Mouse (Mus musculus): ENCODE measurements around the gene Ifnar1.

DNA sequence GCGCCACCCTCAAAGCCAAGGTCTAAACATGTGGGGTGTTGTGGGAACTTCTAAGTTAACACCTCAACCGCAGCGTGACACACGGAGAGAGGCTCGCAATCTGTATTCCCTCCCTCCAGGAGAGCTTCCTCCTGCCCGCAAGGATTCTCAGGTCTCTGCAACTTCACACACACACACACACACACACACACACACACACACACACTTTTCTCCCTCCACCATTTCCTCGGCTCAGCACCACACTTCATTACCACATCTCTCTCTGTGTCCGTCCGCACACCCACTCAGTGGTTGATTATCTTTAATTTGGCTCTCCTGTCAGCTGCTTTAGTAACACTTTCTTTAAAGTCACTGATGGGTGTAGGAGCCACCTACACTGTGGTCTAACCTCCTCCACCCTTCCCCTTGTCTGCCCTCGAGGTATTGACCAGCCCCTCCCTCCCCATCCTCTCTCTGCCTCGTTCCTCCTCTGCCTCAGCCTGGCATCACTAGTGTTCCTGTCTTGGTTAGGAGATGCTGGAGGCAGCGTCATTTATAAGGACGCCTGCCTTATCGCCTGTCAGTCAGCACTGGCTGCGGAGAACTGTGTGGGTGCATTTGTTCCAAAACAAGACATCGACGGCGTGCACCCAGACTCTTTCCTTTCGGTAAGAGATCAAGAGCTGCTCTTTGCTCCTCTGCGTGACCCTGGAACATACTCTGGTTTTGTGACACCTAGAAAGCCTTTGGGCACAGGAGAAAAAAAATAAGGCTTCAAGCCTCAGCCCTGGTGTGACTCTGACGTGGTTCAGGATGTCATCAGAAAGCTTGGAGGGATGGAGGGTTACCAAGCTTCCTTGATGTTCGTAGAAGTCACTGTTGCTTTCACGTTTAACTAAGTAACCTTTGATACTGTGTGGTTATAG, 48.3 kb downstream of the Ifnar1 start:
- TF ChIP-seq CTCF (IDR thresholded peaks at IDR 0.05; ENCODE audit: low read depth, low read length) (no peak), POLR2A (IDR thresholded peaks at IDR 0.05; ENCODE audit: insufficient read depth, low read length) (no peak)
